Mouse (Mus musculus): ENCODE measurements around the gene Elp5. TPM values are rescaled to one million over a fixed set of nuclear protein-coding genes. Genes with fewer than 3 reads are reported as not detected.
"Not testable (repeated sequence)": the region's sequence is repeated elsewhere in the genome, so short reads cannot be mapped to it uniquely, and the experiment has no call there.

Gene Elp5
- polyA plus RNA-seq, 1 experiment from 2014 or later, result 76.4 TPM

- ChIA-PET CTCF (interaction anchor here (2.3 kb wide), 1 partner anchor 12 kb away, joined by 8 read pairs; no protein-coding TSS in a partner anchor), POLR2A (interaction anchor here (0.7 to 1.1 kb wide), 3 partner anchors 14 to 101 kb away, joined by 3 to 7 read pairs (median 5); no protein-coding TSS in a partner anchor)
- ATAC-seq (peak; percentile 42), DNase-seq (ENCODE audit: low read depth, low spot score) (peak; percentile 78)
- no peak for TF ChIP-seq CTCF (IDR thresholded peaks at IDR 0.05)
- in situ Hi-C loops (cut with MboI; ENCODE audit: low pct_unique_long_range_greater_than_20kb), result no loop called here
- H3K27me3 ChIP-seq, result no peaks in the 10 kb centered on the region
Measured at GRCm38 (mm10) chr11:70021264-70022132, 39.2 kb upstream of the Elp5 start.

- no peak for DNase-seq (ENCODE audit: low read depth, low spot score)
- ChIA-PET POLR2A (interaction anchor here (1.1 kb wide), 1 partner anchor 25 kb away, joined by 3 read pairs; no protein-coding TSS in a partner anchor), CTCF (interaction anchor here (2.3 kb wide), 1 partner anchor 11 kb away, joined by 8 read pairs; no protein-coding TSS in a partner anchor)
- peak; percentile 59 for ATAC-seq
- in situ Hi-C loops (cut with MboI; ENCODE audit: low pct_unique_long_range_greater_than_20kb), result no loop called here
- no peak for TF ChIP-seq CTCF (IDR thresholded peaks at IDR 0.05)
- no peaks in the 10 kb centered on the region for H3K27me3 ChIP-seq
Measured at GRCm38 (mm10) chr11:70020731-70021263, 38.5 kb upstream of the Elp5 start.

GRCm38 (mm10) chr11:70020022-70020631, 37.8 kb upstream of the Elp5 start:
- no peak for ATAC-seq
- POLR2A ChIA-PET, result interaction anchor here (1.1 kb wide), 1 partner anchor 28 kb away, joined by 3 read pairs; no protein-coding TSS in a partner anchor

GRCm38 (mm10) chr11:70019495-70020021, 37.2 kb upstream of the Elp5 start:
- TF ChIP-seq CTCF (IDR thresholded peaks at IDR 0.05), result no peak
- H3K27me3 ChIP-seq, result no peaks in the 10 kb centered on the region
- ChIA-PET POLR2A (interaction anchor here (1.1 kb wide), 1 partner anchor 28 kb away, joined by 3 read pairs; no protein-coding TSS in a partner anchor), CTCF (interaction anchor here (2.3 kb wide), 1 partner anchor 10 kb away, joined by 8 read pairs; no protein-coding TSS in a partner anchor)
- ATAC-seq (no peak), DNase-seq (ENCODE audit: low read depth, low spot score) (no peak)
- in situ Hi-C loops (cut with MboI; ENCODE audit: low pct_unique_long_range_greater_than_20kb), result no loop called here

More at GRCm38 (mm10) chr11:70020022-70020631, 37.8 kb upstream of the Elp5 start:
- DNase-seq (ENCODE audit: low read depth, low spot score), result no peak
- CTCF ChIA-PET, result interaction anchor here (2.3 kb wide), 1 partner anchor 11 kb away, joined by 8 read pairs; no protein-coding TSS in a partner anchor
- no peaks in the 10 kb centered on the region for H3K27me3 ChIP-seq
- in situ Hi-C loops (cut with MboI; ENCODE audit: low pct_unique_long_range_greater_than_20kb), result no loop called here
- no peak for TF ChIP-seq CTCF (IDR thresholded peaks at IDR 0.05)

- no peak for ATAC-seq
- no peak for TF ChIP-seq CTCF (IDR thresholded peaks at IDR 0.05)
- no peak for DNase-seq (ENCODE audit: low read depth, low spot score)
- no peaks in the 10 kb centered on the region for H3K27me3 ChIP-seq
- CTCF ChIA-PET, result no interaction called here
- POLR2A ChIA-PET, result no interaction called here
- in situ Hi-C loops (cut with MboI; ENCODE audit: low pct_unique_long_range_greater_than_20kb), result no loop called here
Measured at GRCm38 (mm10) chr11:70018131-70018990, 36.0 kb upstream of the Elp5 start.

- POLR2A ChIA-PET, result no interaction called here
- TF ChIP-seq CTCF (IDR thresholded peaks at IDR 0.05), result no peak
- in situ Hi-C loops (cut with MboI; ENCODE audit: low pct_unique_long_range_greater_than_20kb), result no loop called here
- DNase-seq (ENCODE audit: low read depth, low spot score) (no peak), ATAC-seq (no peak)
- CTCF ChIA-PET, result interaction anchor here (0.5 to 1.4 kb wide), 3 partner anchors 11 to 583 kb away, joined by 3 to 6 read pairs (median 3); no protein-coding TSS in a partner anchor
- no peaks in the 10 kb centered on the region for H3K27me3 ChIP-seq
Measured at GRCm38 (mm10) chr11:70017199-70017767, 35.0 kb upstream of the Elp5 start.

- ATAC-seq (no peak), DNase-seq (ENCODE audit: low read depth, low spot score) (no peak)
- no peak for TF ChIP-seq CTCF (IDR thresholded peaks at IDR 0.05)
- H3K27me3 ChIP-seq, result no peaks in the 10 kb centered on the region
- POLR2A ChIA-PET, result no interaction called here
- in situ Hi-C loops (cut with MboI; ENCODE audit: low pct_unique_long_range_greater_than_20kb), result no loop called here
- CTCF ChIA-PET, result interaction anchor here (0.5 to 1.4 kb wide), 3 partner anchors 11 to 584 kb away, joined by 3 to 6 read pairs (median 3); no protein-coding TSS in a partner anchor
Measured at GRCm38 (mm10) chr11:70016669-70017068, 34.4 kb upstream of the Elp5 start, which contains the start of gene Dlg4. Gene Dlg4 (plus strand): TSS chr11:70016942.

GRCm38 (mm10) chr11:70016177-70016576, 33.9 kb upstream of the Elp5 start:
- POLR2A ChIA-PET; in situ Hi-C loops (cut with MboI; ENCODE audit: low pct_unique_long_range_greater_than_20kb); ATAC-seq; DNase-seq (ENCODE audit: low read depth, low spot score); H3K27me3 ChIP-seq: not testable (repeated sequence)
- CTCF ChIA-PET, result interaction anchor here (1.4 kb wide), 2 partner anchors 10 to 14 kb away, joined by 3 to 6 read pairs; no protein-coding TSS in a partner anchor

- no peak for DNase-seq (ENCODE audit: low read depth, low spot score)
- TF ChIP-seq CTCF (IDR thresholded peaks at IDR 0.05), result no peak
- POLR2A ChIA-PET, result interaction anchor here (1.3 to 1.4 kb wide), 2 partner anchors 11 to 19 kb away, joined by 3 to 7 read pairs; no protein-coding TSS in a partner anchor
- CTCF ChIA-PET, result interaction anchor here (2.4 kb wide), 1 partner anchor 11 kb away, joined by 14 read pairs; no protein-coding TSS in a partner anchor
- ATAC-seq, result no peak
- in situ Hi-C loops (cut with MboI; ENCODE audit: low pct_unique_long_range_greater_than_20kb), result no loop called here
- no peaks in the 10 kb centered on the region for H3K27me3 ChIP-seq
Measured at GRCm38 (mm10) chr11:70015677-70016076, 33.4 kb upstream of the Elp5 start.

Data from Patski (cell line).